Mouse (Mus musculus) MEL (cell line): Measurements from ENCODE around the gene Wdr54. TPM values are rescaled to one million over a fixed set of nuclear protein-coding genes. Genes with fewer than 3 reads are reported as not detected.

Experiments used
- DNase-seq: peaks from one replicate; pipeline ENCODE4 v3.0.0; 2011; ENCODE audit warnings: low read depth, low spot score
- H3K27ac ChIP-seq: 2 replicates; pipeline ENCODE4 v1.5.1; 2012; ENCODE audit warnings: low read depth, mild to moderate bottlenecking, control low read depth, low read length, moderate library complexity; ENCODE audit not compliant: control insufficient read depth
- H3K27me3 ChIP-seq, 2 experiments: fragments of 150-350 bp in 1 of 2; sonication (generic) in 1 of 2; 2 replicates each; pipeline ENCODE4 v1.6.1; 2012; ENCODE audit warnings: low read length in 2 of 2, mild to moderate bottlenecking in 2 of 2, improper control_type of control experiment in 1 of 2, moderate library complexity in 1 of 2; ENCODE audit not compliant: insufficient read depth in 2 of 2, control insufficient read depth in 1 of 2
- H3K36me3 ChIP-seq, 2 experiments: 2 replicates each; pipeline ENCODE4 v1.6.1; 2012 to 2014; ENCODE audit warnings: low read length in 2 of 2, improper control_type of control experiment in 1 of 2, inconsistent platforms in 1 of 2, mild to moderate bottlenecking in 1 of 2; ENCODE audit not compliant: insufficient read depth in 2 of 2, control insufficient read depth in 1 of 2
- H3K4me1 ChIP-seq, 2 experiments: fragments of 150-350 bp in 1 of 2; sonication (generic) in 1 of 2; 2 replicates each; pipeline ENCODE4 v1.6.1; 2012; ENCODE audit warnings: low read length in 2 of 2, improper control_type of control experiment in 1 of 2, mild to moderate bottlenecking in 1 of 2; ENCODE audit not compliant: insufficient read depth in 2 of 2, control insufficient read depth in 1 of 2
- H3K4me3 ChIP-seq, 2 experiments: fragments of 150-350 bp in 1 of 2; sonication (generic) in 1 of 2; 2 replicates each; pipeline ENCODE4 v1.5.1; 2012; ENCODE audit warnings: low read depth in 2 of 2, low read length in 2 of 2, mild to moderate bottlenecking in 2 of 2, moderate library complexity in 2 of 2, control low read depth in 1 of 2, improper control_type of control experiment in 1 of 2; ENCODE audit not compliant: control insufficient read depth in 1 of 2, insufficient read depth in 1 of 2
- H3K79me2 ChIP-seq: 2 replicates; pipeline ENCODE4 v1.6.1; 2012; ENCODE audit warnings: mild to moderate bottlenecking, low read length, moderate library complexity; ENCODE audit not compliant: control insufficient read depth, poor library complexity, insufficient read depth
- H3K9ac ChIP-seq: 2 replicates; pipeline ENCODE4 v1.6.1; 2012; ENCODE audit warnings: low read depth, mild to moderate bottlenecking, control low read depth, low read length, moderate library complexity; ENCODE audit not compliant: control insufficient read depth, poor library complexity, severe bottlenecking
- H3K9me3 ChIP-seq: fragments of 150-350 bp; sonication (generic); replicated peaks from 2 replicates; pipeline ENCODE4 v1.6.1; 2012; ENCODE audit warnings: mild to moderate bottlenecking, low read length, improper control_type of control experiment, moderate library complexity; ENCODE audit not compliant: insufficient read depth
- CHD2 ChIP-seq: IDR thresholded peaks from 2 replicates; pipeline ENCODE4 v1.6.1; 2011; ENCODE audit warnings: low read length, improper control_type of control experiment
- CTCF ChIP-seq, 3 experiments: IDR thresholded peaks in 2 of 3; conservative IDR thresholded peaks in 1 of 3; 2 replicates each; pipeline ENCODE4 v1.5.1; 2011 to 2012; ENCODE audit warnings: low read length in 3 of 3, low read depth in 2 of 3, mild to moderate bottlenecking in 2 of 3, improper control_type of control experiment in 1 of 3, inconsistent platforms in 1 of 3, mixed read lengths in 1 of 3, moderate library complexity in 1 of 3; ENCODE audit not compliant: control insufficient read depth in 1 of 3, insufficient read depth in 1 of 3, poor library complexity in 1 of 3, severe bottlenecking in 1 of 3
- E2F4 ChIP-seq: IDR thresholded peaks from 2 replicates; pipeline ENCODE4 v1.6.1; 2011; ENCODE audit warnings: low read depth, low read length, improper control_type of control experiment, borderline replicate concordance
- ELF1 ChIP-seq: IDR thresholded peaks from 2 replicates; pipeline ENCODE4 v1.6.1; 2014; ENCODE audit warnings: low read depth, mild to moderate bottlenecking, inconsistent platforms, low read length, improper control_type of control experiment, moderate library complexity
- GABPA ChIP-seq: IDR thresholded peaks from 2 replicates; pipeline ENCODE4 v1.6.1; 2012; ENCODE audit warnings: low read depth, mild to moderate bottlenecking, inconsistent platforms, low read length, improper control_type of control experiment, moderate library complexity
- JUND ChIP-seq: IDR thresholded peaks from 2 replicates; pipeline ENCODE4 v1.6.1; 2011; ENCODE audit warnings: low read depth, mild to moderate bottlenecking, improper control_type of control experiment, low read length
- KAT2A ChIP-seq: conservative IDR thresholded peaks from 2 replicates; pipeline ENCODE4 v1.6.1; 2012; ENCODE audit warnings: low read depth, low read length, improper control_type of control experiment, inconsistent platforms
- MAZ ChIP-seq: IDR thresholded peaks from 2 replicates; pipeline ENCODE4 v1.6.1; 2012; ENCODE audit warnings: low read depth, mild to moderate bottlenecking, inconsistent platforms, low read length, improper control_type of control experiment
- MYB ChIP-seq: IDR thresholded peaks from 2 replicates; pipeline ENCODE4 v1.6.1; 2011; ENCODE audit warnings: mild to moderate bottlenecking, low read depth, low read length, improper control_type of control experiment
- NELFE ChIP-seq: IDR thresholded peaks from 2 replicates; pipeline ENCODE4 v1.6.1; 2011; ENCODE audit warnings: low read depth, low read length, improper control_type of control experiment
- POLR2AphosphoS2 ChIP-seq: IDR thresholded peaks from 2 replicates; pipeline ENCODE4 v1.6.1; 2011; ENCODE audit warnings: low read length, improper control_type of control experiment
- RCOR1 ChIP-seq: IDR thresholded peaks from 2 replicates; pipeline ENCODE4 v1.6.1; 2012; ENCODE audit warnings: low read depth, mild to moderate bottlenecking, inconsistent platforms, low read length, improper control_type of control experiment
- SIN3A ChIP-seq: IDR thresholded peaks from 2 replicates; pipeline ENCODE4 v1.6.1; 2012; ENCODE audit warnings: low read length, improper control_type of control experiment, inconsistent platforms
- TAL1 ChIP-seq: IDR thresholded peaks from 2 replicates; pipeline ENCODE4 v1.6.1; 2012; ENCODE audit warnings: mild to moderate bottlenecking, inconsistent platforms, low read length, moderate library complexity, mixed read lengths
- TCF12 ChIP-seq: IDR thresholded peaks from 2 replicates; pipeline ENCODE4 v1.6.1; 2014; ENCODE audit warnings: low read depth, mild to moderate bottlenecking, inconsistent platforms, low read length, improper control_type of control experiment, moderate library complexity
- polyA plus RNA-seq, 2 experiments: library from polyadenylated mRNA; stranded (reverse) in 1 of 2; unstranded in 1 of 2; fragments of >175 nt in 1 of 2; fragments of >200 nt in 1 of 2; gene quantifications; 2 replicates each; pipeline versions ENCODE4 v1.2.1 to v1.2.4; 2012; ENCODE audit warnings: low replicate concordance in 2 of 2, low read depth in 1 of 2; ENCODE audit not compliant: insufficient read length in 2 of 2, insufficient read depth in 1 of 2, missing spikeins in 1 of 2
- total RNA-seq: library from RNA; depleted of rRNA; stranded (reverse); fragments of 300-350 nt; gene quantifications from 2 replicates; pipeline ENCODE4 v1.2.3, GENCODE M21; 2012

Gene Wdr54
- total and polyA plus RNA-seq, 3 experiments, result 3.2 to 4.6 TPM; not detected in 1

DNA sequence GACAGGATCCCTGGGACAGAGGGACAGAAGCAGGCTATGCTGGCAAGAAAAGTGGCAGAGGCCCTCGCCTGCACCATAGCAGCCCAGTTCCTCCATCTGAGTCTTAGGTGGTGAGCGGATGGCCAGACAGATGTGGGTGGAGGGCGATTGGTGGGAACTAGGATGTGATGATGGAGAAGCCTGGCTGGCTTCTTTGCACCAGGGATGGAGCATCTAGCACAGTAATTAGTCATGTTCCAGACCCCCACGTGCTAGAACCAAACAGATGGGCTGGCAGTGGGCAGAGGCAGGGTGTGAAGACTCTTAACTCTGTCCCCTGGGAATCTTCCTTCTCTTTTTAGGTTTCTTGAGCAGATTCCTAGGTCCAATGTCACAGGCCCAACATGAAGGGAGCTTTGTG, 47.1 kb upstream of the Wdr54 start:
- no peak for TF ChIP-seq CHD2
- TF ChIP-seq MAZ, result no peak
- TF ChIP-seq, all 39 proteins: peak for 0
- no peak overlapping the region for H3K4me3 ChIP-seq
- no peaks in the 10 kb centered on the region for H3K9me3 ChIP-seq
- no peak overlapping the region for H3K9ac ChIP-seq
- H3K36me3 ChIP-seq, result no peaks in the 10 kb centered on the region
- no peak for DNase-seq
- no peaks in the 10 kb centered on the region for H3K79me2 ChIP-seq
- H3K27ac ChIP-seq, result no peak overlapping the region
- H3K4me1 ChIP-seq, result peaks cover 0 to 4% of the 10 kb centered on the region in 2 experiments; a peak in 1 of 4 replicates
- no peaks in the 10 kb centered on the region for H3K27me3 ChIP-seq

DNA sequence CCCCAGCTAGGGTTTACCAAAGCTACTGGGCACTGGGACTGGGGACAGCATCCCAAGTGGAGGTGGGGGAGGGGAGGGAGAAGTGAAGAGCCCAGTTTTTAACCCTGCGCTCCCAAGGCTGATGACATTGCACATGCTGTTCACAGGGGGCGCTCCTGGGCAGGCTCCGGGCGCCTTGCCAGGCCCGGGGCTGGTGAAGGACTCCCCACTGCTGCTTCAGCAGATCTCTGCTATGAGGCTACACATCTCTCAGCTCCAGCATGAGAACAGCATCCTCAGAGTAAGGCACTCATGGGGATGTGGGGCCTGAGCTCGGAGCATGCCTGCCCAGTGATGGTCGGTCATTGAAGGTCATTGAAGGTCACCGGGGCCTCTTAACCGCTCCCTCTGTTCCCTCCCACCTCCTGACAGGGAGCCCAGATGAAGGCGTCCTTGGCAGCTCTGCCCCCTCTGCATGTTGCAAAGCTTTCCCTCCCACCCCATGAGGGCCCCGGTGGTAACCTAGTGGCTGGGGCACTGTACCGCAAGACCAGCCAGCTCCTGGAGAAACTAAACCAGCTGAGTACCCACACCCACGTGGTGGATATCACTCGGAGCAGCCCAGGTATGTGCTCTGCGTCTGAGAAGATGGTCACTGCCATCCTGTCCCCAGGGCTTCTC, 41.3 kb upstream of the Wdr54 start:
- Histone ChIP-seq H3K9ac (no peak overlapping the region), H3K27me3 (no peaks in the 10 kb centered on the region), H3K4me1 (no peaks in the 10 kb centered on the region), H3K9me3 (no peaks in the 10 kb centered on the region), H3K79me2 (no peaks in the 10 kb centered on the region), H3K4me3 (no peak overlapping the region), H3K27ac (no peak overlapping the region), H3K36me3 (peaks cover 0 to 4% of the 10 kb centered on the region in 2 experiments; a peak in 1 of 4 replicates)
- peak; percentile 26 for DNase-seq
- TF ChIP-seq RCOR1 (no peak), CTCF (IDR thresholded peaks at IDR 0.05 in 2 of 3, conservative IDR thresholded peaks at IDR 0.05 in 1 of 3; ENCODE audit: control insufficient read depth in 1 of 3, insufficient read depth in 1 of 3, low read depth in 2 of 3, low read length in 3 of 3, poor library complexity in 1 of 3, severe bottlenecking in 1 of 3) (peak in 2 of 3 experiments; percentile 42 to 61; a peak in 4 of 6 replicates), TCF12 (no peak), POLR2AphosphoS2 (no peak), CHD2 (no peak)

DNA sequence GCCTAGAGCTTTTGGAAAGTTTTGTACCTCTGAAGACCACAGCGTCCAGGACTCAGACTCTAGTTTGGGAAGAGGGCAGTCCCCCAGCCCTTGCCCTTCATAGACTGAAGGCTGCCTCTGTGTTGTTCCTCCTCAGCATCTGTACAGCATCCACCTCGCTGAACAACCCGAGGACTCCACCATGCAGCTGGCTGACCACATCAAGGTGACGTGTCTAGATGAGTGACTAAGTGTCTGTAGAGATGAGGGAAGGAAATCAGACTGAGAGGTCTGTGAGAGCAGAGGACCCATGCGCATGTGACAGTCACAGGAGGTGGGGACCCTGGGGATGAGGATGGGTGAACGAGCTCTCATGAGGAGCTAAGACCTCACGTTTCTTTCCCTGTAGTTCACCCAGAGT, 37.4 kb upstream of the Wdr54 start:
- Histone ChIP-seq H3K4me1 (no peaks in the 10 kb centered on the region), H3K36me3 (peaks cover 0 to 4% of the 10 kb centered on the region in 2 experiments; a peak in 1 of 4 replicates), H3K27ac (no peak overlapping the region), H3K79me2 (no peaks in the 10 kb centered on the region), H3K4me3 (no peak overlapping the region), H3K9me3 (no peaks in the 10 kb centered on the region), H3K27me3 (no peaks in the 10 kb centered on the region), H3K9ac (no peak overlapping the region)
- TF ChIP-seq MYB, result no peak
- TF ChIP-seq JUND, result no peak
- no peak for TF ChIP-seq CTCF (IDR thresholded peaks at IDR 0.05 in 2 of 3, conservative IDR thresholded peaks at IDR 0.05 in 1 of 3; ENCODE audit: control insufficient read depth in 1 of 3, insufficient read depth in 1 of 3, low read depth in 2 of 3, low read length in 3 of 3, poor library complexity in 1 of 3, severe bottlenecking in 1 of 3)
- no peak for TF ChIP-seq SIN3A
- TF ChIP-seq E2F4, result no peak
- TF ChIP-seq NELFE, result no peak
- TF ChIP-seq KAT2A, result no peak
- TF ChIP-seq TAL1, result no peak
- TF ChIP-seq CHD2, result no peak
- no peak for TF ChIP-seq ELF1
- no peak for TF ChIP-seq GABPA
- no peak for DNase-seq
